Mouse (Mus musculus) myocyte (in vitro differentiated cells): ENCODE data around the gene Rcor2.

Experiments
- CEBPB ChIP-seq: IDR thresholded peaks from 2 replicates; pipeline ENCODE4 v1.6.1; 2011; ENCODE audit warnings: mild to moderate bottlenecking, moderate library complexity; ENCODE audit not compliant: poor library complexity, insufficient read depth, severe bottlenecking
- E2F4 ChIP-seq: IDR thresholded peaks from one replicate; pipeline ENCODE4 v1.6.1; 2011; ENCODE audit warnings: mild to moderate bottlenecking, control low read depth, moderate library complexity; ENCODE audit not compliant: insufficient read depth
- MYOG ChIP-seq, 3 experiments: IDR thresholded peaks; one replicate each; pipeline ENCODE4 v1.6.1; 2011; ENCODE audit warnings: control low read depth in 2 of 3, low read depth in 2 of 3, mild to moderate bottlenecking in 2 of 3; ENCODE audit not compliant: insufficient read length in 2 of 3, control insufficient read depth in 1 of 3, insufficient read depth in 1 of 3
- POLR2A ChIP-seq: IDR thresholded peaks from one replicate; pipeline ENCODE4 v1.6.1; 2011; ENCODE audit warnings: low read depth, mild to moderate bottlenecking, control low read depth, moderate library complexity; ENCODE audit not compliant: insufficient read length
- POLR2AphosphoS2 ChIP-seq: IDR thresholded peaks from one replicate; pipeline ENCODE4 v1.6.1; 2011; ENCODE audit warnings: low read depth, control low read depth; ENCODE audit not compliant: insufficient read length
- TCF12 ChIP-seq: IDR thresholded peaks from one replicate; pipeline ENCODE4 v1.6.1; 2011; ENCODE audit warnings: mild to moderate bottlenecking, control low read depth; ENCODE audit not compliant: poor library complexity, insufficient read depth, severe bottlenecking
- USF1 ChIP-seq: IDR thresholded peaks from one replicate; pipeline ENCODE4 v1.6.1; 2011; ENCODE audit warnings: low read depth, mild to moderate bottlenecking, control low read depth, moderate library complexity

- TF ChIP-seq POLR2A (no peak), POLR2AphosphoS2 (no peak), USF1 (no peak), TCF12 (no peak), E2F4 (no peak), CEBPB (no peak), MYOG (IDR thresholded peaks at IDR 0.05; ENCODE audit: control insufficient read depth in 1 of 3, insufficient read depth in 1 of 3, insufficient read length in 2 of 3, low read depth in 2 of 3) (no peak)
These were observed 48.4 kb upstream of the Rcor2 start for GRCm38 (mm10) chr19:7218753-7219152.
